Mouse (Mus musculus) hematopoietic stem cell, adult 5-6 weeks (primary cell): ENCODE results near the gene Tut4. TPM values are rescaled to one million over a fixed set of nuclear protein-coding genes. Genes with fewer than 3 reads are reported as not detected.

Experiments
- total RNA-seq: library from RNA; stranded (forward); fragments of 172-1452, 232-1000 nt; gene quantifications from 2 replicates; pipeline ENCODE4 v1.2.3, GENCODE M21; 2017

Gene Tut4
- total RNA-seq, 1 experiment from 2014 or later, result 105 TPM

Other genes starting within 250 kb of the Tut4 start
- gene Zyg11a, start 241.4 kb upstream of the Tut4 start, total RNA-seq, result not detected in 2 replicates
- 32.3 TPM in 2 replicates for gene Zyg11b, start 158.3 kb upstream of the Tut4 start, total RNA-seq
- 8.2 and 13.3 TPM in 2 replicates for gene Coa7, start 131.3 kb upstream of the Tut4 start, total RNA-seq
- gene Shisal2a, start 76.1 kb upstream of the Tut4 start, total RNA-seq, result not detected in 2 replicates
- 4.2 and 12.6 TPM in 2 replicates for gene Gpx7, start 52.5 kb upstream of the Tut4 start, total RNA-seq
- 122 and 132 TPM in 2 replicates for gene Prpf38a, start 119.9 kb downstream of the Tut4 start, total RNA-seq
- 5.8 and 7.2 TPM in 2 replicates for gene Orc1, start 120.0 kb downstream of the Tut4 start, total RNA-seq
- gene Cc2d1b, start 160.5 kb downstream of the Tut4 start, total RNA-seq, result 40.4 and 46.0 TPM in 2 replicates